ENCODE assay signal across 7 mouse cellular contexts in the genomic region with DNA sequence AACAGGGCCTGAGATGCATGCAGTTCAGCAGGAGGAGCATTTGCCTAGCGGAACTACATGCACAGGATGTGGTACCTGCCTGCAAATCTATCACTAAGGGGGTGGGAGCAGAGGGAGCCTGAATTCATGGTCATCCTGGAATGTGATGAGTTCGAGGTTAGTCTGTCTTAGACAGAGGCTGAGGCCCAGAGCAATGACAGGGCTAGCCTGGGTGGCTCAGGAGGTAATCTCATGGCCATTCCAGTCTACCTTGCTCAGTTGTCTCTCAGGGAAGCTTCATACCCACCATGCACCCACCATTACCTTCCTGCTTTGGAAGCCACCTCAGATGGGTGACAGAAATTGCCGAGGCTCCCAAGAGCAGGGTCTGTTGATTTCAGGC. TPM values are rescaled to one million over a fixed set of nuclear protein-coding genes. Genes with fewer than 3 reads are reported as not detected.
DNase-seq lines count a peak whose midpoint lies in the region; ATAC-seq and TF ChIP-seq lines count a peak whose summit lies in the region.

No protein-coding gene starts in this region.

- peak overlapping the region; percentile 81 for H3K4me2 ChIP-seq in embryonic facial prominence, embryonic 13.5 days
- peak overlapping the region; percentile 72; the same call in 1 of the 2 replicates for H3K4me2 ChIP-seq in hindbrain, embryonic 14.5 days (replicated peaks)

- H3K9me3 ChIP-seq in embryonic facial prominence, embryonic 13.5 days, result no peaks in the 10 kb centered on the region
- no peaks in the 10 kb centered on the region for H3K9me3 ChIP-seq in hindbrain, embryonic 14.5 days (ENCODE audit: control insufficient read depth, low read length)

- H3K4me3 ChIP-seq in left cerebral cortex, adult 2 months, result no peak overlapping the region
- peak overlapping the region; percentile 61 for H3K4me3 ChIP-seq in embryonic facial prominence, embryonic 13.5 days
- no peak overlapping the region for H3K4me3 ChIP-seq in hindbrain, embryonic 14.5 days (replicated peaks; ENCODE audit: low read length)

- H3K27ac ChIP-seq in left cerebral cortex, adult 2 months, result peak overlapping the region; percentile 92
- H3K27ac ChIP-seq in embryonic facial prominence, embryonic 13.5 days, result peak overlapping the region; percentile 97
- peak overlapping the region; percentile 39; the same call in 1 of the 2 replicates for H3K27ac ChIP-seq in hindbrain, embryonic 14.5 days

- peaks cover 70% of the 10 kb centered on the region for H3K4me1 ChIP-seq in embryonic facial prominence, embryonic 13.5 days
- H3K4me1 ChIP-seq in hindbrain, embryonic 14.5 days (replicated peaks; ENCODE audit: control insufficient read depth, insufficient read depth, low read length), result peaks cover 20% of the 10 kb centered on the region

- peak overlapping the region; percentile 77 for H3K9ac ChIP-seq in embryonic facial prominence, embryonic 13.5 days
- H3K9ac ChIP-seq in hindbrain, embryonic 14.5 days, result no peak overlapping the region

- TF ChIP-seq CTCF in left cerebral cortex, adult 2 months (IDR thresholded peaks at IDR 0.05), result no peak

- WGBS in embryonic facial prominence, embryonic 13.5 days, result 86% methylated on average over 3 of the region's 3 CpGs
- WGBS in hindbrain, embryonic 14.5 days, result 81% methylated on average over 3 of the region's 3 CpGs

- peaks cover 7% of the 10 kb centered on the region for H3K36me3 ChIP-seq in embryonic facial prominence, embryonic 13.5 days
- no peaks in the 10 kb centered on the region for H3K36me3 ChIP-seq in hindbrain, embryonic 14.5 days (replicated peaks; ENCODE audit: control insufficient read depth, insufficient read depth)

- H3K27me3 ChIP-seq in embryonic facial prominence, embryonic 13.5 days, result no peaks in the 10 kb centered on the region
- peaks cover 14% of the 10 kb centered on the region for H3K27me3 ChIP-seq in hindbrain, embryonic 14.5 days (ENCODE audit: control insufficient read depth, insufficient read depth, low read length)

- intact Hi-C loops in left cerebral cortex, adult 2 months (cut with DNase I), result no loop called here
- intact Hi-C loops in left cerebral cortex, postnatal 36 days (cut with DNase I), result no loop called here

- no peak for ATAC-seq in embryonic facial prominence, embryonic 13.5 days (ENCODE audit: insufficient number of reproducible peaks, insufficient read depth, low FRiP score, low TSS enrichment, low read depth)
- ATAC-seq in hindbrain, embryonic 14.5 days (ENCODE audit: low FRiP score), result no peak

- DNase-seq in left cerebral cortex, adult 2 months (ENCODE audit: extremely low spot score in 1 of 2, low spot score in 2 of 2), result peak in 1 of 2 experiments; percentile 9
- DNase-seq in left cerebral cortex, postnatal 36 days (ENCODE audit: low spot score in 2 of 2), result no peak
- DNase-seq in hindbrain, embryonic 14.5 days (ENCODE audit: low spot score), result no peak
- peak; percentile 56 for DNase-seq in naive thymus-derived CD4-positive, alpha-beta T cell, adult 2 months (ENCODE audit: low read depth)
- DNase-seq in left cerebral cortex, adult 18-20 months (ENCODE audit: low spot score in 2 of 2), result no peak
- no peak for DNase-seq in spleen, postnatal 14 days (ENCODE audit: low spot score in 2 of 2)

RNA-seq across cellular contexts. Expression of gene Hif3a, which starts 2.8 kb away (rescaled TPM):
- total RNA-seq in left cerebral cortex, adult 2 months (2021), result 10 to 100 TPM; 12.1 to 12.8 TPM
- 10 to 100 TPM in 1 of 2 experiments, 1 to 10 TPM in 1; 6.8 to 16.0 TPM for total RNA-seq in left cerebral cortex, postnatal 36 days (2021)
- 14.7 and 16.5 TPM in 2 replicates for polyA plus RNA-seq in embryonic facial prominence, embryonic 13.5 days (2015; fragmentation: Nextera tagmentation; extraction: Ambion mirVana)
- polyA plus RNA-seq in hindbrain, embryonic 14.5 days (2014; fragmentation: Nextera tagmentation; extraction: Ambion mirVana), result 4.9 and 6.9 TPM in 2 replicates
- total RNA-seq in left cerebral cortex, adult 18-20 months (2021), result 1 to 10 TPM; 3.1 to 3.2 TPM

RNA-seq across cellular contexts. Expression of gene Psg16, which starts 14.4 kb away (rescaled TPM):
- 1 to 10 TPM; 3.6 to 5.6 TPM for total RNA-seq in left cerebral cortex, adult 2 months (2021)
- total RNA-seq in left cerebral cortex, postnatal 36 days (2021), result 1 to 10 TPM; 4.1 to 6.3 TPM
- 0.14 and 0.21 TPM in 2 replicates for polyA plus RNA-seq in embryonic facial prominence, embryonic 13.5 days (2015; fragmentation: Nextera tagmentation; extraction: Ambion mirVana)
- 3.1 and 3.6 TPM in 2 replicates for polyA plus RNA-seq in hindbrain, embryonic 14.5 days (2014; fragmentation: Nextera tagmentation; extraction: Ambion mirVana)
- total RNA-seq in left cerebral cortex, adult 18-20 months (2021), result 1 to 10 TPM; 5.3 to 5.8 TPM

RNA-seq across cellular contexts. Expression of gene Ppp5c, which starts 31.7 kb away (rescaled TPM):
- total RNA-seq in left cerebral cortex, adult 2 months (2021), result 100 to 1,000 TPM; 163 to 168 TPM
- total RNA-seq in left cerebral cortex, postnatal 36 days (2021), result 100 to 1,000 TPM; 159 to 168 TPM
- polyA plus RNA-seq in embryonic facial prominence, embryonic 13.5 days (2015; fragmentation: Nextera tagmentation; extraction: Ambion mirVana), result 109 and 112 TPM in 2 replicates
- 123 and 129 TPM in 2 replicates for polyA plus RNA-seq in hindbrain, embryonic 14.5 days (2014; fragmentation: Nextera tagmentation; extraction: Ambion mirVana)
- 100 to 1,000 TPM; 147 to 181 TPM for total RNA-seq in left cerebral cortex, adult 18-20 months (2021)

Comparison
In these comparisons a context has a peak if more than half of its experiments do, and no peak if none do; other contexts are left out.
1. H3K27ac ChIP-seq: peak in every context shown above with its lines; median percentile 97 in embryonic facial prominence, embryonic 13.5 days; 92 in left cerebral cortex, adult 2 months; 39 in hindbrain, embryonic 14.5 days.